Mouse (Mus musculus): ENCODE results near the gene F5.

- TF ChIP-seq CTCF (IDR thresholded peaks at IDR 0.05; ENCODE audit: extremely low read depth, insufficient read depth, low read length) (no peak), POLR2A (IDR thresholded peaks at IDR 0.05; ENCODE audit: extremely low read depth, insufficient read depth, low read length) (no peak)
Observed at GRCm38 (mm10) chr1:164110591-164111329, 40.9 kb upstream of the F5 start.
